Mouse (Mus musculus): ENCODE results near the gene Krtap7-1. TPM values are rescaled to one million over a fixed set of nuclear protein-coding genes. Genes with fewer than 3 reads are reported as not detected.

The Krtap7-1 gene
- polyA plus RNA-seq, 1 experiment, result not detected

- no peak for TF ChIP-seq CTCF (IDR thresholded peaks at IDR 0.05; ENCODE audit: control insufficient read depth, insufficient read depth, insufficient read length)
- no peak for TF ChIP-seq MYOG (IDR thresholded peaks at IDR 0.05; ENCODE audit: control insufficient read depth, extremely low read depth, insufficient read length)
- TF ChIP-seq MYOD1 (IDR thresholded peaks at IDR 0.05; ENCODE audit: control insufficient read depth, insufficient read length, low read depth), result no peak
- TF ChIP-seq USF1 (IDR thresholded peaks at IDR 0.05; ENCODE audit: low read depth), result no peak
- no peak for TF ChIP-seq CEBPB (IDR thresholded peaks at IDR 0.05; ENCODE audit: low read depth)
- TF ChIP-seq FOSL1 (IDR thresholded peaks at IDR 0.05; ENCODE audit: insufficient read depth, low read length, poor library complexity, severe bottlenecking), result no peak
- TF ChIP-seq MAX (IDR thresholded peaks at IDR 0.05), result no peak
- Histone ChIP-seq H3K27me3 (ENCODE audit: control insufficient read depth, insufficient read depth, insufficient read length) (no peaks in the 10 kb centered on the region), H3K36me3 (ENCODE audit: control insufficient read depth, insufficient read depth) (no peaks in the 10 kb centered on the region), H3K4me3 (ENCODE audit: insufficient read depth, poor library complexity, severe bottlenecking) (no peak overlapping the region), H3ac (ENCODE audit: control insufficient read depth, insufficient read length, low read depth) (no peak overlapping the region), H3K79me3 (ENCODE audit: low read depth) (no peaks in the 10 kb centered on the region), H3K79me2 (ENCODE audit: control insufficient read depth, insufficient read depth) (no peaks in the 10 kb centered on the region)
Measured at GRCm38 (mm10) chr16:89513431-89513830, 5.3 kb upstream of the Krtap7-1 start.

GRCm38 (mm10) chr16:89503571-89503970 lies 4.6 kb downstream of the Krtap7-1 start:
- Histone ChIP-seq H3K4me3 (ENCODE audit: insufficient read depth, poor library complexity, severe bottlenecking) (no peak overlapping the region), H3K27me3 (ENCODE audit: control insufficient read depth, insufficient read depth, insufficient read length) (no peaks in the 10 kb centered on the region), H3K79me3 (ENCODE audit: low read depth) (no peaks in the 10 kb centered on the region), H3K36me3 (ENCODE audit: control insufficient read depth, insufficient read depth) (no peaks in the 10 kb centered on the region), H3ac (ENCODE audit: control insufficient read depth, insufficient read length, low read depth) (no peak overlapping the region), H3K79me2 (ENCODE audit: control insufficient read depth, insufficient read depth) (no peaks in the 10 kb centered on the region)
- TF ChIP-seq USF1 (IDR thresholded peaks at IDR 0.05; ENCODE audit: low read depth) (no peak), MAX (IDR thresholded peaks at IDR 0.05) (no peak), MYOD1 (IDR thresholded peaks at IDR 0.05; ENCODE audit: control insufficient read depth, insufficient read length, low read depth) (no peak)

- TF ChIP-seq MYOG (IDR thresholded peaks at IDR 0.05; ENCODE audit: control insufficient read depth, extremely low read depth, insufficient read length), result no peak
- Histone ChIP-seq H3ac (ENCODE audit: control insufficient read depth, insufficient read length, low read depth) (no peak overlapping the region), H3K27me3 (ENCODE audit: control insufficient read depth, insufficient read depth, insufficient read length) (no peaks in the 10 kb centered on the region), H3K79me3 (ENCODE audit: low read depth) (no peaks in the 10 kb centered on the region), H3K79me2 (ENCODE audit: control insufficient read depth, insufficient read depth) (no peaks in the 10 kb centered on the region), H3K36me3 (ENCODE audit: control insufficient read depth, insufficient read depth) (no peaks in the 10 kb centered on the region), H3K4me3 (ENCODE audit: insufficient read depth, poor library complexity, severe bottlenecking) (no peak overlapping the region)
Measured at GRCm38 (mm10) chr16:89501870-89502269, 6.3 kb downstream of the Krtap7-1 start.

- Histone ChIP-seq H3K79me2 (ENCODE audit: control insufficient read depth, insufficient read depth) (no peaks in the 10 kb centered on the region), H3K4me3 (ENCODE audit: insufficient read depth, poor library complexity, severe bottlenecking) (no peak overlapping the region), H3K36me3 (ENCODE audit: control insufficient read depth, insufficient read depth) (no peaks in the 10 kb centered on the region), H3K27me3 (ENCODE audit: control insufficient read depth, insufficient read depth, insufficient read length) (no peaks in the 10 kb centered on the region), H3K79me3 (ENCODE audit: low read depth) (no peaks in the 10 kb centered on the region), H3ac (ENCODE audit: control insufficient read depth, insufficient read length, low read depth) (no peak overlapping the region)
- TF ChIP-seq CEBPB (IDR thresholded peaks at IDR 0.05; ENCODE audit: low read depth), result no peak
- TF ChIP-seq CTCF (IDR thresholded peaks at IDR 0.05; ENCODE audit: control insufficient read depth, insufficient read depth, insufficient read length), result no peak
- no peak for TF ChIP-seq MYOD1 (IDR thresholded peaks at IDR 0.05; ENCODE audit: control insufficient read depth, insufficient read length, low read depth)
- TF ChIP-seq USF1 (IDR thresholded peaks at IDR 0.05; ENCODE audit: low read depth), result no peak
- TF ChIP-seq FOSL1 (IDR thresholded peaks at IDR 0.05; ENCODE audit: insufficient read depth, low read length, poor library complexity, severe bottlenecking), result no peak
- TF ChIP-seq MYOG (IDR thresholded peaks at IDR 0.05; ENCODE audit: control insufficient read depth, extremely low read depth, insufficient read length), result no peak
- no peak for TF ChIP-seq MAX (IDR thresholded peaks at IDR 0.05)
Measured at GRCm38 (mm10) chr16:89497002-89497401, 11.1 kb downstream of the Krtap7-1 start.

GRCm38 (mm10) chr16:89495394-89496153 lies 12.5 kb downstream of the Krtap7-1 start:
- Histone ChIP-seq H3K4me3 (ENCODE audit: insufficient read depth, poor library complexity, severe bottlenecking) (no peak overlapping the region), H3ac (ENCODE audit: control insufficient read depth, insufficient read length, low read depth) (no peak overlapping the region), H3K79me2 (ENCODE audit: control insufficient read depth, insufficient read depth) (no peaks in the 10 kb centered on the region), H3K36me3 (ENCODE audit: control insufficient read depth, insufficient read depth) (no peaks in the 10 kb centered on the region), H3K79me3 (ENCODE audit: low read depth) (no peaks in the 10 kb centered on the region), H3K27me3 (ENCODE audit: control insufficient read depth, insufficient read depth, insufficient read length) (no peaks in the 10 kb centered on the region)
- no peak for TF ChIP-seq MAX (IDR thresholded peaks at IDR 0.05)
- TF ChIP-seq FOSL1 (IDR thresholded peaks at IDR 0.05; ENCODE audit: insufficient read depth, low read length, poor library complexity, severe bottlenecking), result no peak
- no peak for TF ChIP-seq CEBPB (IDR thresholded peaks at IDR 0.05; ENCODE audit: low read depth)
- TF ChIP-seq USF1 (IDR thresholded peaks at IDR 0.05; ENCODE audit: low read depth), result no peak
- no peak for TF ChIP-seq MYOG (IDR thresholded peaks at IDR 0.05; ENCODE audit: control insufficient read depth, extremely low read depth, insufficient read length)
- no peak for TF ChIP-seq CTCF (IDR thresholded peaks at IDR 0.05; ENCODE audit: control insufficient read depth, insufficient read depth, insufficient read length)

GRCm38 (mm10) chr16:89487852-89488251 lies 20.3 kb downstream of the Krtap7-1 start, which contains the start of gene Krtap8-1:
TSS of gene Krtap8-1 (minus strand) at chr16:89487952.
- no peaks in the 10 kb centered on the region for H3K79me3 ChIP-seq (ENCODE audit: low read depth)
- no peaks in the 10 kb centered on the region for H3K27me3 ChIP-seq (ENCODE audit: control insufficient read depth, insufficient read depth, insufficient read length)
- H3ac ChIP-seq (ENCODE audit: control insufficient read depth, insufficient read length, low read depth), result no peak within 1 kb of the TSS
- TF ChIP-seq FOSL1 (IDR thresholded peaks at IDR 0.05; ENCODE audit: insufficient read depth, low read length, poor library complexity, severe bottlenecking) (no peak), MAX (IDR thresholded peaks at IDR 0.05) (no peak), MYOD1 (IDR thresholded peaks at IDR 0.05; ENCODE audit: control insufficient read depth, insufficient read length, low read depth) (no peak), USF1 (IDR thresholded peaks at IDR 0.05; ENCODE audit: low read depth) (no peak), CTCF (IDR thresholded peaks at IDR 0.05; ENCODE audit: control insufficient read depth, insufficient read depth, insufficient read length) (no peak), MYOG (IDR thresholded peaks at IDR 0.05; ENCODE audit: control insufficient read depth, extremely low read depth, insufficient read length) (no peak), CEBPB (IDR thresholded peaks at IDR 0.05; ENCODE audit: low read depth) (no peak)
- H3K36me3 ChIP-seq (ENCODE audit: control insufficient read depth, insufficient read depth), result no peaks in the 10 kb centered on the region
- H3K4me3 ChIP-seq (ENCODE audit: insufficient read depth, poor library complexity, severe bottlenecking), result no peak within 1 kb of the TSS
- H3K79me2 ChIP-seq (ENCODE audit: control insufficient read depth, insufficient read depth), result no peaks in the 10 kb centered on the region
